ENCODE assay signal across 21 mouse cellular contexts in the genomic region with DNA sequence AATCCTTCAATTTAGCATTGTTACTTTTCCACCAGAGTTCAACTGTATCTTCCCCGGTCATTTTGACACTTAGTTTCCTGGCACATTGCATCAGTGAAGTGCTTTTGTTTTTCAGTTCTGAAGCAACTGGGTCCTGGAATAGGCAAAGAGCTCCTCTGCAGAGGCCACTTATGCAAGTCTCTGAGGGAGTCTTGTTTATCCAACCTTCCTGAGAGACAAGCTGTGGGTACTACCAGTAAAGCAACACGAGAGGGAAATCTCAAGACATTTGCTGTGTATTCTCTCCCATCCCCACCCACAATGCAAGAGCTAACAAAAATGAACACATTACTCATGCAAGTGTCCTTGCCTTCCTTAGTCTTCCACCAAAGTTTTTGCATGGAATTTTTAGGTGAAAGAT.
DNase-seq lines count a peak whose midpoint lies in the region; ATAC-seq lines count a peak whose summit lies in the region.
"Had no signal": no experiment of that assay in that cellular context is flagged by ENCODE, and none has a peak within 500 bp of the region (broad histone marks: within the 10 kb centered on the region; RNA-seq: fewer than 3 reads in every experiment).

No protein-coding gene starts in this region.

- DNase-seq in frontal cortex, postnatal 14 days (ENCODE audit: low spot score in 2 of 2) = no peak
- peak; percentile 5 to 14 for DNase-seq in frontal cortex, postnatal 36 days (ENCODE audit: low spot score in 2 of 2)
- no peak for DNase-seq in frontal cortex, postnatal 10 days (ENCODE audit: low spot score in 2 of 2)
- peak; percentile 66 for DNase-seq in adipocyte (ENCODE audit: low spot score)
- peak; percentile 36 for DNase-seq in telencephalon, adult 2 months (ENCODE audit: low read depth, low spot score)
- no peak for DNase-seq in retina, postnatal 1 day
- DNase-seq: adrenal gland, adult 2 months; adrenal gland, postnatal 10 days; adrenal gland, postnatal 25 days; B cell, adult 2 months; cerebellum, adult 11-12 months; cerebellum, adult 2 months; cerebellum, adult 9-10 months; cerebellum, postnatal 10 days; cerebellum, postnatal 25 days had no signal

- ATAC-seq in frontal cortex, adult (ENCODE audit: low TSS enrichment) = peak; percentile 96
- ATAC-seq: activated CD4-positive, CD25-positive, alpha-beta regulatory T cell, adult 4 months; CD4-positive, CD25-positive, alpha-beta regulatory T cell, adult 4 months; forebrain, embryonic 13.5 days; forebrain, embryonic 15.5 days; Patski had no signal

Comparison
In these comparisons a context has a peak if more than half of its experiments do, and no peak if none do; other contexts are left out.
1. DNase-seq: peak in frontal cortex, postnatal 36 days (2 of 2), adipocyte (single experiment) and telencephalon, adult 2 months (single experiment); none in frontal cortex, postnatal 14 days (0 of 2), frontal cortex, postnatal 10 days (0 of 2) and retina, postnatal 1 day (single experiment).